Mouse (Mus musculus) thymus, adult 2 months (tissue): ENCODE data around the gene Pcgf2. TPM values are rescaled to one million over a fixed set of nuclear protein-coding genes. Genes with fewer than 3 reads are reported as not detected.
"Not testable (repeated sequence)": the region's sequence is repeated elsewhere in the genome, so short reads cannot be mapped to it uniquely, and the experiment has no call there.

Experiments
- DNase-seq: peaks from one replicate; pipeline ENCODE4 v3.0.0; 2021
- H3K27ac ChIP-seq: fragments of 200-500 bp; 2 replicates; pipeline ENCODE4 v1.5.1; 2012; ENCODE audit warnings: low read length, control low read depth; ENCODE audit not compliant: control insufficient read depth, insufficient read depth
- H3K27me3 ChIP-seq: fragments of 200-500 bp; 2 replicates; pipeline ENCODE4 v1.6.1; 2012; ENCODE audit warnings: mild to moderate bottlenecking, low read length, moderate library complexity, mixed read lengths; ENCODE audit not compliant: control insufficient read depth, insufficient read depth
- H3K36me3 ChIP-seq: fragments of 200-500 bp; 2 replicates; pipeline ENCODE4 v1.6.1; 2012; ENCODE audit warnings: mild to moderate bottlenecking, low read length, moderate library complexity; ENCODE audit not compliant: control insufficient read depth, insufficient read depth
- H3K4me1 ChIP-seq: fragments of 200-500 bp; replicated peaks from 2 replicates; pipeline ENCODE4 v1.6.1; 2012; ENCODE audit warnings: low read length; ENCODE audit not compliant: control insufficient read depth, insufficient read depth
- H3K4me3 ChIP-seq: fragments of 200-500 bp; 2 replicates; pipeline ENCODE4 v1.5.1; 2012; ENCODE audit warnings: mild to moderate bottlenecking, low read length, control low read depth, moderate library complexity; ENCODE audit not compliant: control insufficient read depth, insufficient read depth
- CTCF ChIP-seq: fragments of 200-500 bp; IDR thresholded peaks from 2 replicates; pipeline ENCODE4 v1.5.1; 2012; ENCODE audit warnings: mild to moderate bottlenecking, control low read depth, low read length, moderate library complexity, borderline replicate concordance; ENCODE audit not compliant: control insufficient read depth, poor library complexity, insufficient read depth; ENCODE audit errors: extremely low read depth
- POLR2A ChIP-seq: fragments of 200-500 bp; IDR thresholded peaks from 2 replicates; pipeline ENCODE4 v1.6.1; 2012; ENCODE audit warnings: mild to moderate bottlenecking, low read length, control low read depth, moderate library complexity; ENCODE audit not compliant: control insufficient read depth, poor library complexity, insufficient read depth; ENCODE audit errors: extremely low read depth
- WGBS: fragments of 180-500 bp; shearing (Covaris S2); methylation state at CpG from one replicate; pipeline ENCODE4 v1.1.7; 2018; 5-methylcytosine and 5-hydroxymethylcytosine counted together
- polyA plus RNA-seq: library from polyadenylated mRNA; depleted of rRNA; stranded (reverse); fragments of >200 nt; gene quantifications from 2 replicates; pipeline ENCODE4 v1.2.3, GENCODE M21; 2012

Pcgf2 gene
- polyA plus RNA-seq, 1 experiment = 28.2 TPM

DNA sequence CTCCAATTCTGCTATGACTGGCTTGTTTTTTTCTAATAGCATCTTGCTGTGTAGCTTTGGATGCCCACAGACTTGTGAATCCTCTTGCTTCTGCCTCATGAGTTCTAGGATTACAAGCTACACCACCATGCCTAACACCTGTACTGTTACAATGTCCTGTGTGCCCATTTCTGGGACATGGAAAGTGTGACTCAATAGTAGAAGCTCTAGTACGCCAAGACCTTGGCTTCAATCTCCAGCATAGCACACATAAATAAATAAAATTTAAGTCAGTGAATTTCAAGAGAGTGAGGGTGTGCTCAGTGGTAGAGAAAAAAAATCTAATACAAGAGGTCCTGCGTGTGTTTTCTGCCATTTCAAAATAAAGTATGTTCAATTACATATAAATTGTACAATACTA is 46.1 kb downstream of the Pcgf2 start:
- no peaks in the 10 kb centered on the region for H3K27me3 ChIP-seq
- WGBS = 98% methylated on average over 2 of the region's 2 CpGs
- no peak for TF ChIP-seq CTCF
- no peak overlapping the region for H3K4me3 ChIP-seq
- H3K27ac ChIP-seq = no peak overlapping the region
- peaks cover 4% of the 10 kb centered on the region for H3K4me1 ChIP-seq
- no peak for DNase-seq
- no peaks in the 10 kb centered on the region for H3K36me3 ChIP-seq

DNA sequence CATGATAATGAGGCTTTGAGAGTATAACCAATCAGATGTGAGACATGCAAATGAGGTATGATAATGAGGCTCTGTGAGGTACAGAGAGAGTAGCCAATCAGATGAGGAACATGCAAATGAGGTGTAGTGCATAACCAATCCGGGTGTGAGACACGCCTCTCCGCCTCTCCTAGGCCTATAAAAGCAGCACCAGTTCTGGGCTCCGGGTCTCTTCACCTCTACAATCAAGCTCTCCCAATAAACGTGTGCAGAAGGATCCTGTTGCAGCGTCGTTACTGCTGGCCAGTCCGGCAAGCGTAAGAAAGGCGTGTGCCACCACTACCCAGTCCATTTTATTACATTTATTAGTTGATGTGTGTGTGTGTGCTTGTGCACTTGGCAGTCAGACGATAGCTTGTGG is 46.9 kb downstream of the Pcgf2 start:
- 95% methylated on average over 11 of the region's 11 CpGs for WGBS
- not testable (repeated sequence) for H3K27ac ChIP-seq, H3K27me3 ChIP-seq, H3K36me3 ChIP-seq, H3K4me1 ChIP-seq, H3K4me3 ChIP-seq, DNase-seq

DNA sequence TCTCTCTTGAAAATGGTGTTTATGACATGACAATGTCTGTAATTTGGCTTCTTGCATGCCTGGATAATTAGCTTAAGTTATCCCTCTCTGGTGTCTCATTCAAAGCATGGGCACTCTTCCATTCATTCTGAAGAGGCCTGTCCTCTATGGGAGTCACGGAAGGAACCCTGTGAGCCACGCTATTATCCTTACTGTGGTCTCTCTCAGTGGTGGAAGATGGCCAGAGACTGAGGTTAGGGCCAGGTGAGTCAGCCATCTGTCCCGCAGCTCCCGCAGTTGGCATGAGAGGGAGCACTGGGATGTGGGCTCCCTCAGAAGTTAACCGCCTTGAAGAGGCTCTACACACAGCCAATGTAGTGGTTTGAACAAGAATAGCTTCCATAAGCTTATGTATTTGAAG is 50.0 kb downstream of the Pcgf2 start:
- DNase-seq = no peak
- no peaks in the 10 kb centered on the region for H3K27me3 ChIP-seq
- no peaks in the 10 kb centered on the region for H3K4me1 ChIP-seq
- no peak overlapping the region for H3K27ac ChIP-seq
- no peaks in the 10 kb centered on the region for H3K36me3 ChIP-seq
- 84% methylated on average over 5 of the region's 5 CpGs for WGBS
- H3K4me3 ChIP-seq = no peak overlapping the region
- TF ChIP-seq CTCF (no peak), POLR2A (no peak)

DNA sequence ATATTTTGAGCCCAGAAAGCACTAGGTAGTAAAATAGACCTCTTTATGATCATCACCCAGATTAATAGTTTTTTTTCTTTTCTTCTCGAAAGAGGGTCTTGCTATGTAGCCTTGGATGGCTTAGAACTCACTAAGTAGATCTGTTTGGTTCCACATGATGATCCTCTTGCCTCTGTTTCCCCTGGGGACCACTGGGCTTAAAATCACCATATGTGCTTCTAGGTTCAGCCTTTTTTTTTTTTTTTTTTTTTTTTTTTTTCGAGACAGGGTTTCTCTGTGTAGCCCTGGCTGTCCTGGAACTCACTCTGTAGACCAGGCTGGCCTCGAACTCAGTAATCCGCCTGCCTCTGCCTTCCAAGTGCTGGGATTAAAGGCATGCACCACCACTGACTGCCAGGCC is 51.8 kb downstream of the Pcgf2 start:
- H3K27ac ChIP-seq, H3K4me1 ChIP-seq, DNase-seq, H3K27me3 ChIP-seq, H3K4me3 ChIP-seq, H3K36me3 ChIP-seq: not testable (repeated sequence)
- 86% methylated on average over 4 of the region's 4 CpGs for WGBS

DNA sequence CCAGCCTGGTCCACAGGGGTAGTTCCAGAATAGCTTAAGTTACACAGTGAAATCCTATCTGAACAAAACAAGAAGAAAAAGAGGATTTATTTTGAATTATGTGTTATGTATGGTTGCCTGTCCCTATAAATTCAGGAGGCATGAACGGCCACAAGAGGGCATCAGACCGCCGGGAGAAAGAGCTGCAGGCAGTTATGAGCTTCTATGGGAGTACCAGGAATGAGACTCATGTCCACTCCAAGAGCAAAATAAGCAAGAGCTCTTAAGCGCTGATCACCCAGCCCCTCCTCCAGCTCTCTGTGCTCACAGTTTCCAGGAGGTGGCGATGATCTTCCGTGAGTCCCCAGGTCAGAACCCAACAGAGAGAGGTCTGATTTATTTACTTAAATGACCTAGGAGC is 55.5 kb downstream of the Pcgf2 start:
- no peaks in the 10 kb centered on the region for H3K36me3 ChIP-seq
- peaks cover 5% of the 10 kb centered on the region; the same call in 1 of the 2 replicates for H3K4me1 ChIP-seq
- no peak overlapping the region for H3K4me3 ChIP-seq
- DNase-seq = peak; percentile 78
- 12% methylated on average over 6 of the region's 6 CpGs for WGBS
- no peaks in the 10 kb centered on the region for H3K27me3 ChIP-seq
- no peak overlapping the region for H3K27ac ChIP-seq
- TF ChIP-seq CTCF (no peak; the same call in 1 of the 2 replicates), POLR2A (no peak)

DNA sequence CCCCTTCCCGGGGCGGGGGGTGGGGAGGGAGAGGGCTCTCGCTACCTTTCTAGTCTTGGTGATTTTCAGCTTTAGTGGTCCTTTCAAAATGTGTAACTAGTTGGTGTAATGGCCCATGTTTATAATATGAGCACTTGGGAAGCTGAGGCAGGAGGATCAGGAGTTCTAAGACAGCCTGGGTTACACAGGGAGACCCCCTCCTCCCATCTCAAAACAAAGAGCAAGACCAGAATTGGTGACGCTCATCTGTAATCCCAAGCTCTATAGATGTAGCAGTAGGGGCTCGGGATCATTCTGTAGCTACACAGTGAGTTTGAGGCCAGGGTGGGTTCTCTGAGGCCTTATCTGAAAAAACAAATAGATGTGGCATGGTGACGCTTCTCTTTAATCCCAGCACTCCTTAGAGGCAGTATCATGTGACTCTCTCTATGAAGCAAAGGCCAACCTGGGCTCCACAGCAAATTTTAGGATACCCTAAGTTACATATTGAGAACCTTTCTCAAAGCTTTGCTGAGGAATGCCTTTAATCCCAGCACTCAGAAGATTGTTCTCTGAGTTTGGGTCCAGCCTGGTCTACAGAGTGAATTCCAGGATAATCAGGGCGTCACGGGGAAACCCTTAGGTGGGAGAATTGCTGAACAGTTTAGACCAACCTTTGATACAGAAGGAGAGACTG is 56.8 kb downstream of the Pcgf2 start:
- no peak overlapping the region for H3K4me3 ChIP-seq

DNA sequence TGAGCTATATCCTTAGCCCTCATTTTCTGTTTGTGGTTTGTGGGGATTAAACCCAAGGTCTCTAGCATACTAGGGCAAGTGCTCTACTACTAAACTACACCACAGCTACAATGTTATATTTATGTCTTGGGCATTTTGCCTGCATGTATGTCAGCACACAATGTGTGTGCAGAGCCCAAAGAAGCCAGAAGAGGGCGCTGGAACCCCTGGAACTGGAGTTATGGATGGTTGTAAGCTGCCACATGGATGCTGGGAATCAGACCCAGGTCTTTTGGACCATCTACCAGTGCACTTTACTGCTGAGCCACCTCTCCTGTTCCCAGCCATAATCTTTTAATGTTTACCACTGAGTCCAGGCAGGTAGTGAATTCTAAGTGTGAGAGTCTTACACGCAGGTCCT is 57.6 kb downstream of the Pcgf2 start:
- no peaks in the 10 kb centered on the region for H3K36me3 ChIP-seq
- WGBS = 53% methylated on average over 2 of the region's 2 CpGs

More for the DNA sequence above, 56.8 kb downstream of the Pcgf2 start:
- no peaks in the 10 kb centered on the region for H3K27me3 ChIP-seq
- H3K4me1 ChIP-seq = peaks cover 5% of the 10 kb centered on the region; the same call in 1 of the 2 replicates
- no peak for TF ChIP-seq POLR2A
- TF ChIP-seq CTCF = no peak
- 92% methylated on average over 8 of the region's 8 CpGs for WGBS
- no peak for DNase-seq
- H3K27ac ChIP-seq = no peak overlapping the region
- no peaks in the 10 kb centered on the region for H3K36me3 ChIP-seq

More for the DNA sequence above, 57.6 kb downstream of the Pcgf2 start:
- no peak for TF ChIP-seq POLR2A
- no peak for TF ChIP-seq CTCF
- no peaks in the 10 kb centered on the region for H3K27me3 ChIP-seq
- no peak overlapping the region for H3K4me3 ChIP-seq
- DNase-seq = no peak
- H3K4me1 ChIP-seq = peaks cover 5% of the 10 kb centered on the region; the same call in 1 of the 2 replicates
- no peak overlapping the region for H3K27ac ChIP-seq
